Mouse (Mus musculus) macrophage (primary cell): Measurements from ENCODE around the gene Fbxo24. TPM values are rescaled to one million over a fixed set of nuclear protein-coding genes. Genes with fewer than 3 reads are reported as not detected.

ENCODE experiments used
- H3K27ac ChIP-seq: fragments of 350-480 bp; formaldehyde crosslinking; 2 replicates; pipeline ENCODE4 v1.9.0; 2021
- H3K36me3 ChIP-seq: fragments of 350-480 bp; formaldehyde crosslinking; 2 replicates; pipeline ENCODE4 v1.9.0; 2021; ENCODE audit errors: inconsistent target
- H3K4me3 ChIP-seq: fragments of 350-480 bp; formaldehyde crosslinking; 2 replicates; pipeline ENCODE4 v1.9.0; 2021; ENCODE audit errors: inconsistent target
- H3K79me2 ChIP-seq: fragments of 350-480 bp; formaldehyde crosslinking; 2 replicates; pipeline ENCODE4 v1.9.0; 2021; ENCODE audit errors: inconsistent target
- WGBS: methylation state at CpG from one replicate; pipeline ENCODE4 v1.1.7; 2026; ENCODE audit warnings: inconsistent platforms; ENCODE audit not compliant: missing documents; 5-methylcytosine and 5-hydroxymethylcytosine counted together
- polyA plus RNA-seq: library from polyadenylated mRNA; stranded (reverse); fragments of 250-400 nt; gene quantifications from 3 replicates; pipeline ENCODE4 v1.2.4, GENCODE M21; 2018; ENCODE audit warnings: inconsistent platforms

The Fbxo24 gene
- polyA plus RNA-seq, 1 experiment from 2014 or later = not detected

DNA sequence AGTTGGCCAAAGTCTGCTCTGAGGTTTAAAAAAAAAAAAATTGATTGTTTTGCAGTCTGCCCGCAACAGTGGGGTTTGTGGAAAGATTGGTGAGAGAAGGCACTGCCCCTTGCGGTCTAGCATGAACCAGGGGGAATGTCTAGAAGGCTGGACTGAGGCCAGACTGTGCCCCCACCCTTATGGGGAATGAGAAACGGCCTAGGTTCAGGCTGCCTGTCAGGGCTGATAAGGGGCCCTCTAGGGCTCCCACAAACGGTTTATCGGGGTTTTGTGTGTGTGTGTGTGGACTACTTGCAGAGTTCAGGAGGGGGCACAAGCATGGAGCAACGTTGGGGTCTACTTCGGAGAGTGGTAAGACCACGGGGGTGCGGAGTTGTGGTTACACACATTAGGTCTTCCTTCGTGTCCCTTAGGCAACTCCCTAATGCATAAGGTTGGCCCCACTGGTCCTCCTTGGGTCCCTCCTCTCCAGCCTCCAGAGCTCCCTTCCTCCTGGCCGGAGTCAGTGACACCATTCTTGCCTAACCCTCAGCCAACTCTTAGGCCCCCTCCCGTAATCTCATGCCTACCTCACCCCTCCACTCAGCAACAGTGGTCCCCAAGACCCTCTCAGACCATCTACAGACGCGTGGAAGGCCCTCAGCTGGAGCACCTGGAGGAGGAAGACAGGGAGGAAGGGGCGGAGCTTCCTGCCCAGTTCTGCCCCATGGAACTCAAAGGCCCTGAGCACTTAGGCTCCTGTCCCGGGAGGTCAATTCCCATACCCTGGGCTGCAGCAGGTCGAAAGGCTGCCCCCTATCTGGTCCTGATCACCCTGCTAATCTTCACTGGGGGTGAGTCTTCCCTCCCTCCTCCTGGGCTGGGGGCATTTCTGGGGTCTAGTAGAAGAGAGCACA, 57.9 kb downstream of the Fbxo24 start:
- no peaks in the 10 kb centered on the region for H3K36me3 ChIP-seq
- WGBS = 10% methylated on average over 17 of the region's 17 CpGs
- H3K4me3 ChIP-seq = no peak overlapping the region
- H3K79me2 ChIP-seq = no peaks in the 10 kb centered on the region
- H3K27ac ChIP-seq = no peak overlapping the region

DNA sequence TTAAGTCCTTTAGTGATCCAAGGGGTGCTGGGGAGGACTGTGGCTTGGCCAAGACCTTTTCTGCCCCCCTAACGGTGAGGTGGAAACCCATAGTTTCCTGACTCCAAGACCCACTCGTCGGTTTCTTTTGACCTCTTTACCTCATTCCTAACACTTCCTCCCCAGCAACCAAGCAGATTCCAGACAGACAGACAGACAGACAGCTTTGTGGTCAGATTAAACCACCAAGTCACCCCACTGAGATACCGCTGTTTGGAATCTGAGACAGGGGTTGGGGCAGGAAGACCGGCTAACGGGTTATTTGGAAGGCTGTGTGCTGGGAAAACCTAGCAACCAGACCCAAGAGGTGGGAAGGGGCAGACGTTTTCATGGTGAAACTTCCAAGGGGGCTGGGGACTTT, 58.6 kb downstream of the Fbxo24 start:
- H3K27ac ChIP-seq = no peak overlapping the region
- no peaks in the 10 kb centered on the region for H3K36me3 ChIP-seq
- H3K79me2 ChIP-seq = no peaks in the 10 kb centered on the region
- no peak overlapping the region for H3K4me3 ChIP-seq
- 14% methylated on average over 7 of the region's 7 CpGs for WGBS

DNA sequence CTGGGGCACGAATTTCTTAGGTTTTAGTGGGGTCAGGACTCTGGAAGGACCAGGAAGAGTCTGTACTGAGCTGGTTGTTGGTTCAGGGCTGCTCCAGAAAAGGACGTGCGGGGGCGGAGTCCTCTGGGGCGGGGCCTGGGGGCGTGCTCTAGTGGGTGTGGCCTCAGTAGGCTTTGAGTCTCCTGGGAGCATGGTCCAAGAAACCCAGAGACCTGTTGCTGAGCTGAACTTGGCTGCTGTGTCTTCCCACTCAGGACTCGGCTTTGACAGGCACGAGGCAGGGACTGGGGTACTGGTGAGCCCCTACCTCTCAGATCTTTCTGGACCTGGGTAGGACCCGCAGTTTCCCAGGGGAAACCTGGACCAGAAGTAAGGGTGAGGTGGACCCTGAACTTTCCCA, 59.1 kb downstream of the Fbxo24 start, which contains the start of gene Tfr2:
Gene Tfr2, plus strand, starts transcription at position 176 of the 400 bp plus-strand sequence.
- Histone ChIP-seq H3K36me3 (no peaks in the 10 kb centered on the region), H3K4me3 (no peak within 1 kb of the TSS), H3K27ac (no peak within 1 kb of the TSS), H3K79me2 (no peaks in the 10 kb centered on the region)
- WGBS = 2% methylated on average over 9 of the region's 9 CpGs

DNA sequence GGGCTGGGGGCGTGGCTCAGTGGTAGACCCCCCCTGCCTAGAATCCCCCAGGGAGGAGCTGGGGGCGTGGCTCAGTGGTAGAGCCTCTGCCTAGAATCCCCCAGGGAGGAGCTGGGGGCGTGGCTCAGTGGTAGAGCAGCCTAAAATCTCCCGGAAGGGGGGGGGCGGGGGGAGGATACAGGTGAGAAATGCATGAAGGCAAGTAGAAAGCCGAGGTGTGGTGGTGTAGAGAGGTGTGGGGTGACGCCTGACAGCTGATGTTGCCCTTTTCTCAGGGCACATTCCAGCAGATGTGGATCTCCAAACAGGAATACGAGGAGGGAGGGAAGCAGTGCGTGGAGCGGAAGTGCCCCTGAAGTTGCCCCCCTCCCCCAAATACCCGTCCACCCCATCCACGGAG, 59.8 kb downstream of the Fbxo24 start:
- Histone ChIP-seq H3K79me2 (no peaks in the 10 kb centered on the region), H3K4me3 (no peak overlapping the region), H3K36me3 (no peaks in the 10 kb centered on the region), H3K27ac (no peak overlapping the region)
- WGBS = 79% methylated on average over 9 of the region's 12 CpGs

DNA sequence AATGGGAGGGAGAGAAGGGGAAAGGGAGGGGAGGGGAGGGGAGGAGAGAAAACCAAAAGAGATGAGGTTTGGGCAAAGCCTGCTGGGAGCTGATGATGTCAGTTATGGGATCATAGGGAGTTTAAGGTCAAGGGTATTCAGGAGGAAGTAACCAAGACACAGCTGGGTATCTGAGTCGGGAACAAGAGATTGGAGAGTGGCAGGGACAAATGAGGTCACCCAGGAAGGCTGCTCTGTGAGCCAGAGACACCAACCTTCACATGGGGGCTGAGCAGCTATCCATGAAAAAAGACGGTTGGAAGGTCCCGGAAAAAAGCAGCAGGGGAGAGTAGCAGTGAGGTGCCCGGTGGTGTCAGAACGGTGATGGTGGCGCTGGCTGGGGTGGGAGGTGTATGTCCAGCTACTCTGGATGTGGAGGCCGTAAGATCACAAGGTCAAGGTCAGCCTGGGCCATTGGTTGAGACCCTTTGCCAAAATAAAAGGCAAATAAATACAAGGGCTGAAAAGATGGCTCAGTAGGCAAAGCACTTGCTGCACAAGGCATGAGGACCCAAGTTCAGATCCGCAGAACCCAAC, 60.5 kb downstream of the Fbxo24 start:
- 89% methylated on average over 8 of the region's 8 CpGs for WGBS
- no peak overlapping the region for H3K4me3 ChIP-seq
- H3K36me3 ChIP-seq = no peaks in the 10 kb centered on the region
- no peak overlapping the region for H3K27ac ChIP-seq
- no peaks in the 10 kb centered on the region for H3K79me2 ChIP-seq

DNA sequence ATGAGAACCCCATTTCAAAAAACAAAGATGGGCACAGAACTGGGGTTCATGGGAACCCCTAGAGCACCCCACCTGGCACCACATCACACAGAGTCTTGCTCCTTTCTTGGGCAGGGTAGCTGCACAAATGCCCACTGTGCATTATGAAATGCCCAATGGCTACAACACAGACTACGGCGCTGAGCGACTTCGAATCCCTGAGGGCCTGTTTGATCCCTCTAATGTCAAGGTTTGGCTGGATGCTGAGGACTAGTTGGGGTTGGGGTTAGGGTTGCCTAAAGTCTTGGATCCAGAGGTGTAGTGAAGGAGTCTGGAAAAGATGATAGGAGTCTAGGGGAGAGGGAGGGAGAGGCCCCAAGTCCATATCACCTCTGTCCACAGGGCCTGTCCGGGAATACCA, 62.4 kb downstream of the Fbxo24 start:
- H3K36me3 ChIP-seq = no peaks in the 10 kb centered on the region
- no peak overlapping the region for H3K4me3 ChIP-seq
- no peak overlapping the region for H3K27ac ChIP-seq
- no peaks in the 10 kb centered on the region for H3K79me2 ChIP-seq
- WGBS = 92% methylated on average over 5 of the region's 5 CpGs

DNA sequence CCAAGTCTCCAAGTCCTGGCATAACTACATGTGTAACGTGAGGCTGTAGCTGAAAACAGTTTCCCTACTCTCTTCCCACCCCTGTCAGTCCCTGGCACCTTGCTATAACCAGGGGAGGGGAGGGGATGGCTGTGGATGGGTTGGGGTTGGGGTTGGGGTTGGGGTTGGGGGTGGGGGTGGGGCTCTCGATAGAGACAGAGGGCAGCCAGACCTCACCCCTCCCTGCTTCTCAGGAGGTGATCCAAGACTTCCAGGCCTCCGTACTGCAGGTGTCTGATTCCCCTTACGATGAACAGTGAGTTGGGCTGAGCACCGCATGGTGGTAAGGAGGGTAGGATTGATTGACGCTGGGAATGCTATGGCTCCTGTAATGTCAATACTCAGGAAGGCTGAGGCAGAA, 63.1 kb downstream of the Fbxo24 start:
- Histone ChIP-seq H3K27ac (no peak overlapping the region), H3K4me3 (no peak overlapping the region), H3K79me2 (no peaks in the 10 kb centered on the region), H3K36me3 (no peaks in the 10 kb centered on the region)
- 96% methylated on average over 6 of the region's 6 CpGs for WGBS

DNA sequence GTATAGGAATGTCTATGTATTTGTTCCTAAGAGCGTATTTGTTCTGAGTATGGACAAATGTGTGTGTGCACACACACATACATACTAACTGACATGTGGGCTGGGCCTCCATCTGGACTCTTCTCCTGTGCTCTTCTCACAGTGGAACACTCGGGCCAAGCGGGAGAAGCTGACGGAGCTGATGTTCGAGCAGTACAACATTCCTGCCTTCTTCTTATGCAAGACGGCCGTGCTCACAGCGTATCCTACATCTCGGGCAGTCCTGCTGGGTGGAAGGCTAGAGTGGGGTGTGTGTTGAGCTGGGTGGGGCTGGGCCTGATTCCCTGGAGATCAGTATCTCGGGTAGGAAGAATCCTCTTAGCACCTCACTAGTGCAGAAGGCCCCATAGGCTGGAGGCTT, 65.8 kb downstream of the Fbxo24 start:
- H3K4me3 ChIP-seq = no peak overlapping the region
- no peaks in the 10 kb centered on the region for H3K36me3 ChIP-seq
- H3K79me2 ChIP-seq = no peaks in the 10 kb centered on the region
- H3K27ac ChIP-seq = no peak overlapping the region
- 92% methylated on average over 10 of the region's 10 CpGs for WGBS

Other genes with a start within 250 kb of the Fbxo24 start
- 0.01 to 0.05 TPM in 2 of 3 replicates, not detected in the other for gene Zan, start 151.9 kb downstream of the Fbxo24 start, polyA plus RNA-seq
- gene Pop7, start 126.5 kb downstream of the Fbxo24 start, polyA plus RNA-seq = 7.6 to 26.0 TPM (median 19.4 TPM) in 3 replicates
- gene Gigyf1, start 110.5 kb downstream of the Fbxo24 start, polyA plus RNA-seq = 8.7 to 17.9 TPM (median 11.5 TPM) in 3 replicates
- not detected in 3 replicates for gene Epo, start 95.8 kb downstream of the Fbxo24 start, polyA plus RNA-seq
- 139 to 347 TPM (median 316 TPM) in 3 replicates for gene Gnb2, start 95.5 kb downstream of the Fbxo24 start, polyA plus RNA-seq
- not detected in 3 replicates for gene Actl6b, start 75.5 kb downstream of the Fbxo24 start, polyA plus RNA-seq
- 0.14 to 0.17 TPM in 2 of 3 replicates, not detected in the other for gene Tfr2, start 59.2 kb downstream of the Fbxo24 start, polyA plus RNA-seq
- 35.3 to 72.3 TPM (median 54.2 TPM) in 3 replicates for gene Mospd3, start 27.9 kb downstream of the Fbxo24 start, polyA plus RNA-seq
- gene Pcolce, start 15.2 kb downstream of the Fbxo24 start, polyA plus RNA-seq = 0.41 to 0.44 TPM in 2 of 3 replicates, not detected in the other
- gene Lrch4, start 119 bp upstream of the Fbxo24 start, polyA plus RNA-seq = 51.6 to 108 TPM (median 60.3 TPM) in 3 replicates
- gene Gm20605, start 173 bp upstream of the Fbxo24 start, polyA plus RNA-seq = 4.9 to 17.8 TPM (median 5.5 TPM) in 3 replicates
- gene Sap25, start 12.3 kb upstream of the Fbxo24 start, polyA plus RNA-seq = 5.2 to 25.3 TPM (median 10.5 TPM) in 3 replicates
- 0.09 TPM in 1 of 3 replicates, not detected in the others for gene Irs3, start 16.7 kb upstream of the Fbxo24 start, polyA plus RNA-seq
- gene Agfg2, start 55.7 kb upstream of the Fbxo24 start, polyA plus RNA-seq = 12.1 to 28.4 TPM (median 17.8 TPM) in 3 replicates
- 0.07 to 0.23 TPM (median 0.21 TPM) in 3 replicates for gene Nyap1, start 112.6 kb upstream of the Fbxo24 start, polyA plus RNA-seq
- gene Tsc22d4, start 116.7 kb upstream of the Fbxo24 start, polyA plus RNA-seq = 84.4 to 112 TPM (median 101 TPM) in 3 replicates
- gene Ppp1r35, start 149.8 kb upstream of the Fbxo24 start, polyA plus RNA-seq = 2.7 to 25.9 TPM (median 20.7 TPM) in 3 replicates
- gene Mepce, start 158.7 kb upstream of the Fbxo24 start, polyA plus RNA-seq = 23.9 to 28.3 TPM (median 26.6 TPM) in 3 replicates
- gene Zcwpw1, start 158.8 kb upstream of the Fbxo24 start, polyA plus RNA-seq = 1.8 to 4.1 TPM (median 2.8 TPM) in 3 replicates
- 5.9 to 17.4 TPM (median 7.6 TPM) in 3 replicates for gene Pilra, start 207.3 kb upstream of the Fbxo24 start, polyA plus RNA-seq
- 7.2 to 9.0 TPM (median 7.9 TPM) in 3 replicates for gene Pilrb1, start 229.1 kb upstream of the Fbxo24 start, polyA plus RNA-seq
- gene Pilrb2, start 242.8 kb upstream of the Fbxo24 start, polyA plus RNA-seq = 12.2 to 15.9 TPM (median 14.4 TPM) in 3 replicates